Mouse (Mus musculus) 3T3-L1 (cell line): ENCODE data around the gene 4933425L06Rik.

Experiments
- DNase-seq: peaks from one replicate; pipeline ENCODE4 v3.0.0-alpha.2; 2015; ENCODE audit warnings: low read depth, low spot score

The 4933425L06Rik gene

GRCm38 (mm10) chr13:105132776-105133175 is 50.9 kb downstream of the 4933425L06Rik start:
- DNase-seq, result no peak

GRCm38 (mm10) chr13:105134397-105134796 is 52.5 kb downstream of the 4933425L06Rik start:
- DNase-seq, result no peak

GRCm38 (mm10) chr13:105139881-105140280 is 58.0 kb downstream of the 4933425L06Rik start:
- DNase-seq, result no peak

- DNase-seq, result peak; percentile 47
These were observed 64.9 kb downstream of the 4933425L06Rik start for GRCm38 (mm10) chr13:105146827-105147226.

GRCm38 (mm10) chr13:105147795-105148418 is 66.0 kb downstream of the 4933425L06Rik start:
- no peak for DNase-seq

GRCm38 (mm10) chr13:105150006-105150405 is 68.1 kb downstream of the 4933425L06Rik start:
- no peak for DNase-seq

- no peak for DNase-seq
These were observed 72.0 kb downstream of the 4933425L06Rik start for GRCm38 (mm10) chr13:105153955-105154354.

- DNase-seq, result no peak
These were observed 83.5 kb downstream of the 4933425L06Rik start for GRCm38 (mm10) chr13:105165441-105165840.
